Comparison of ENCODE assay signal across 8 mouse cellular contexts in genomic region chr4:137494751-137495500, GRCm38 (mm10). TPM values are rescaled to one million over a fixed set of nuclear protein-coding genes. Genes with fewer than 3 reads are reported as not detected.
DNase-seq lines count a peak whose midpoint lies in the region; ATAC-seq and TF ChIP-seq lines count a peak whose summit lies in the region.

No protein-coding gene starts in this region.

- DNase-seq in right cerebral cortex, postnatal 4 days, result peak; percentile 39
- no peak for DNase-seq in right cerebral cortex, adult 2 months (ENCODE audit: low spot score in 2 of 2)
- DNase-seq in heart, postnatal 25 days (ENCODE audit: low spot score), result peak; percentile 59
- DNase-seq in liver, postnatal 0 days, result no peak
- peak; percentile 81 for DNase-seq in yolk sac, embryonic 10.5 days (ENCODE audit: low spot score)
- DNase-seq in cerebellum, adult 8-10 months, result no peak
- DNase-seq in ovary, postnatal 10 days (ENCODE audit: low spot score), result no peak

- no peak overlapping the region for H3K4me3 ChIP-seq in embryonic facial prominence, embryonic 15.5 days (replicated peaks)
- H3K4me3 ChIP-seq in liver, postnatal 0 days (ENCODE audit: low read depth, low read length), result no peak overlapping the region

- no peak for TF ChIP-seq EP300 in liver, postnatal 0 days (IDR thresholded peaks at IDR 0.05; ENCODE audit: low read depth)

- 18% methylated on average over 19 of the region's 19 CpGs for WGBS in embryonic facial prominence, embryonic 15.5 days
- 44% methylated on average over 19 of the region's 19 CpGs for WGBS in liver, postnatal 0 days (ENCODE audit: insufficient replicate concordance)

- peaks cover 61% of the 10 kb centered on the region for H3K4me1 ChIP-seq in embryonic facial prominence, embryonic 15.5 days
- peaks cover 21% of the 10 kb centered on the region for H3K4me1 ChIP-seq in liver, postnatal 0 days (ENCODE audit: insufficient read depth)

- H3K4me2 ChIP-seq in embryonic facial prominence, embryonic 15.5 days (replicated peaks), result 0 out of 2 replicates have a peak overlapping the region, but pooled peaks have one; percentile 10
- H3K4me2 ChIP-seq in liver, postnatal 0 days (ENCODE audit: low read depth, low read length), result no peak overlapping the region

- no peak for TF ChIP-seq CTCF in liver, postnatal 0 days (IDR thresholded peaks at IDR 0.05; ENCODE audit: low read depth)

- peak; percentile 69 for ATAC-seq in embryonic facial prominence, embryonic 15.5 days (ENCODE audit: insufficient number of reproducible peaks, low FRiP score, low TSS enrichment, low read depth)
- ATAC-seq in liver, postnatal 0 days, result no peak

- peak overlapping the region; percentile 77 for H3K27ac ChIP-seq in embryonic facial prominence, embryonic 15.5 days (replicated peaks)
- peak overlapping the region; percentile 11; the same call in 1 of the 2 replicates for H3K27ac ChIP-seq in liver, postnatal 0 days (ENCODE audit: low read depth)

- no peaks in the 10 kb centered on the region for H3K36me3 ChIP-seq in embryonic facial prominence, embryonic 15.5 days
- H3K36me3 ChIP-seq in liver, postnatal 0 days (replicated peaks; ENCODE audit: insufficient read depth, low read length), result no peaks in the 10 kb centered on the region

- no peaks in the 10 kb centered on the region for H3K9me3 ChIP-seq in embryonic facial prominence, embryonic 15.5 days (replicated peaks)
- no peaks in the 10 kb centered on the region for H3K9me3 ChIP-seq in liver, postnatal 0 days (ENCODE audit: low read length)

- intact Hi-C loops in heart, postnatal 25 days (cut with DNase I), result no loop called here

- no peak overlapping the region for H3K9ac ChIP-seq in embryonic facial prominence, embryonic 15.5 days
- H3K9ac ChIP-seq in liver, postnatal 0 days (replicated peaks), result 0 out of 2 replicates have a peak overlapping the region, but pooled peaks have one; percentile 5

- H3K27me3 ChIP-seq in embryonic facial prominence, embryonic 15.5 days, result no peaks in the 10 kb centered on the region
- H3K27me3 ChIP-seq in liver, postnatal 0 days (ENCODE audit: insufficient read depth, low read length), result no peaks in the 10 kb centered on the region

RNA-seq across cellular contexts. Expression of gene Hspg2, which starts 26.4 kb away (rescaled TPM):
- polyA plus RNA-seq in embryonic facial prominence, embryonic 15.5 days (2015; fragmentation: Nextera tagmentation; extraction: Ambion mirVana), result 48.5 and 49.1 TPM in 2 replicates
- 100 to 1,000 TPM; 249 to 297 TPM for total RNA-seq in heart, postnatal 25 days (2021)
- 5.1 TPM in 2 replicates for polyA plus RNA-seq in liver, postnatal 0 days (2015; fragmentation: Nextera tagmentation; extraction: Ambion mirVana)

RNA-seq across cellular contexts. Expression of gene 1700013G24Rik, which starts 41.8 kb away (rescaled TPM):
- not detected in 2 replicates for polyA plus RNA-seq in embryonic facial prominence, embryonic 15.5 days (2015; fragmentation: Nextera tagmentation; extraction: Ambion mirVana)
- not detected for total RNA-seq in heart, postnatal 25 days (2021)
- polyA plus RNA-seq in liver, postnatal 0 days (2015; fragmentation: Nextera tagmentation; extraction: Ambion mirVana), result not detected in 2 replicates

Comparison
In these comparisons a context has a peak if more than half of its experiments do, and no peak if none do; other contexts are left out.
1. DNase-seq: peak in right cerebral cortex, postnatal 4 days (single experiment), heart, postnatal 25 days (single experiment) and yolk sac, embryonic 10.5 days (single experiment); none in right cerebral cortex, adult 2 months (0 of 2), liver, postnatal 0 days (single experiment), cerebellum, adult 8-10 months (single experiment) and ovary, postnatal 10 days (single experiment).